Mouse (Mus musculus): ENCODE measurements at regions not wholly inside any gene's neighbourhood (a gene's known extent, or its start where the extent isn't known, plus 50 kb on each side); places are given as distances from the start of the nearest gene placed in this dataset.

DNA sequence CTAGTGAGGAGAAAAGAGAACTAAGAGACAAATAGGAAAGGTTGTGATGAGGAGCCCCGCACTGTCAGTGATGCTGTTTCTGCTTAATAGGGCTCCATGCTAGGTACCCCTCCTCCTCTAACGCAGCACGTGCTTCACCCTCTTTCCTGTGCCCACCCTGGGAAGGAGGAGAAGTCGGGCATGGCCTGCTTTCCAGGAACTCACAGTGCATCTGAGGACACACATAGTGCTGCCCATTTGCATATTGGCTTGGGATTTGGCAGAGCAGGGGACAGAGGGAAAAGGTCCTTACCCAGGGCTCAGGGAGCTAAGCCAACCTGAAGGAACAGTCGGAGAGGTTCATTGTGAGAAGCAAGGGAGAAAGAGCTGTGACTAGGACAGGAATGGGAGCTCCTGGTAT, 173.7 kb downstream of the Bcl11a start:
- TF ChIP-seq EP300 (IDR thresholded peaks at IDR 0.05) (no peak), CTCF (IDR thresholded peaks at IDR 0.05) (no peak)

Data from lung, postnatal 0 days (tissue).